21 mouse cellular contexts compared by ENCODE assay signal in the genomic region with DNA sequence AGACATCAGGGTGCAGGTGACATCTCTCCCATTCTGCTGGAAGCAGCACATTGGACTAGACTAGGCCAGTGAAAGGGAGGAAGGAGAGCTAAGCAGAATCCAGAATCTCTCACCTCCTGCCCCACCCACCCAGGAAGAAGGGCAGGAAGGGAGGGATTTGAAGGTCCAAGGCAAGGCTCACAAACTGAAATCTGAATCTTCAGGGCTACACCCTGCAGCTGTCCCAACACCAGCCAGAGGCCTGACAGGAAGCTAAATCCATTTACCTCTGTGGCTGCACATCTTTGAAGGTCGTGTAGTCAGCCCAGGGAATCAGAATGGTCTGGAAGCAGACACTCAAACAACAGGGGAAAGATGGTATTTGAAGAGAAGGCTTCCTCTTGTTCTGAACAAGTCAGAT.
"Had no signal": no experiment of that assay in that cellular context is flagged by ENCODE, and none has a peak within 500 bp of the region (broad histone marks: within the 10 kb centered on the region; RNA-seq: fewer than 3 reads in every experiment).

No protein-coding gene starts in this region.

- DNase-seq: kidney, adult 2 months; kidney, postnatal 10 days; kidney, postnatal 36 days; layer of hippocampus, postnatal 36 days; left cerebral cortex, postnatal 4 days; liver, postnatal 0 days; lung, embryonic 14.5 days; lung, postnatal 10 days; lung, postnatal 4 days; midbrain, embryonic 14.5 days; retina, postnatal 1 day; right cerebral cortex, postnatal 25 days; spleen, adult 18-20 months; thymus, postnatal 36 days had no signal

- H3K9me3 ChIP-seq: limb, embryonic 12.5 days; limb, embryonic 15.5 days; neural tube, embryonic 13.5 days had no signal

- H3K27ac ChIP-seq: left cerebral cortex, adult 2 months; limb, embryonic 12.5 days; limb, embryonic 15.5 days; liver, embryonic 14.5 days; neural tube, embryonic 13.5 days had no signal

- H3K4me2 ChIP-seq: limb, embryonic 12.5 days; limb, embryonic 15.5 days; liver, embryonic 11.5 days; lung, embryonic 14.5 days; midbrain, embryonic 11.5 days; neural tube, embryonic 13.5 days had no signal

- ATAC-seq: liver, postnatal 0 days had no signal

- H3K4me3 ChIP-seq: left cerebral cortex, adult 2 months; limb, embryonic 12.5 days; limb, embryonic 15.5 days; neural tube, embryonic 13.5 days had no signal

- H3K36me3 ChIP-seq: limb, embryonic 12.5 days; limb, embryonic 15.5 days; neural tube, embryonic 13.5 days had no signal

- H3K27me3 ChIP-seq: limb, embryonic 12.5 days; limb, embryonic 15.5 days had no signal

- H3K4me1 ChIP-seq: limb, embryonic 12.5 days; neural tube, embryonic 13.5 days had no signal

- H3K9ac ChIP-seq: limb, embryonic 12.5 days; limb, embryonic 15.5 days; liver, embryonic 14.5 days; liver, postnatal 0 days; lung, embryonic 14.5 days; neural tube, embryonic 13.5 days had no signal
